Mouse (Mus musculus): ENCODE measurements at regions not wholly inside any gene's neighbourhood (a gene's known extent, or its start where the extent isn't known, plus 50 kb on each side); places are given as distances from the start of the nearest gene placed in this dataset.

- TF ChIP-seq CTCF (IDR thresholded peaks at IDR 0.05; ENCODE audit: low read depth) (no peak), EP300 (IDR thresholded peaks at IDR 0.05; ENCODE audit: low read depth) (no peak)
These were observed 129.5 kb downstream of the Postn start for GRCm38 (mm10) chr3:54490249-54490900.
